Mouse (Mus musculus): ENCODE data around the gene Tbc1d24.

DNA sequence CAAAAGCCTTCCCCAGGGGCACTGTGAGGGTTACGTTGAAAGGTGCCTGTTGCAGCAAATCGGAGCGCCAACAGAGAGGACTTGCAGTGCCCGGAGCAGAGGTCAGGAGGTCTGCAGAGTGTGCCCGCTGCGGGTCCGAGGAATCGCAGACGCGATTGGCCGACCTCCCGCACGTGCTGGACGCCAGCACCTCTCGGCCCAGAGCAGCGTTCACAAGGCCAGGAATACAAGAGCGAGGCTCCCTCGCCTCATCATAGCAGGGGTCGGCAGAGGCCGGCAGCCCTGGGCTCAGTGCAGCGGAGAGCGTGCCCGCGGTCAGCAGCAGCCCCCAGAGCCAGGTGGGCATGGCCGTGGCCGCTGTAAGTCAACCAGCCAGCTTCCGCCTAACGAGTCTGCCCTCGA, 3.3 kb upstream of the Tbc1d24 start:
- TF ChIP-seq CTCF (IDR thresholded peaks at IDR 0.05; ENCODE audit: borderline replicate concordance, insufficient read depth, low read depth, low read length) (no peak), POLR2A (IDR thresholded peaks at IDR 0.05; ENCODE audit: borderline replicate concordance, insufficient read depth, low read length) (no peak)

All from cerebellum, adult 2 months (tissue).